In the genomic region with DNA sequence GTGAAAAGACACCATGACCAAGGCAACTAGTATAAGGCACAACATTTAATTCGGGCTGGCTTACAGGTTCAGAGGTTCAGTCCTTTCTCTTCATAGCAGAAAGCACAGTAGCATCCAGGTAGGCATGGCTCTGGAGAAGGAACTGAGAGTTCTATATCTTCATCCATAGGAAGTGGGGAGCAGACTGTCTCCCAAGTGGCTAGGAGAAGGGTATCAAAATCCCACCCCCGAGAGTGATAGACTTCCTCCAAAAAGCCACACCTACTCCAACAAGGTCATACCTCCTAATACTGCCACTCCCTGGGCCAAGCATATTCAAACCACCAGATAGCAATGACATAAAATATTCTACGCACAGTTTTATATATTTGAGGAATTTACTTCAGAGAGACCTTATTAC, we compare ENCODE assay signal across 33 mouse cellular contexts.
"Had no signal": no experiment of that assay in that cellular context is flagged by ENCODE, and none has a peak within 500 bp of the region (broad histone marks: within the 10 kb centered on the region; RNA-seq: fewer than 3 reads in every experiment).

No protein-coding gene starts in this region.

- H3K9me3 ChIP-seq: heart, embryonic 10.5 days; heart, embryonic 13.5 days; heart, embryonic 15.5 days; hindbrain, embryonic 10.5 days; hindbrain, embryonic 12.5 days; hindbrain, embryonic 13.5 days; hindbrain, embryonic 15.5 days; intestine, embryonic 15.5 days; kidney, embryonic 15.5 days had no signal

- DNase-seq: heart, postnatal 10 days; heart, postnatal 14 days; heart, postnatal 36 days; heart, postnatal 4 days; kidney, adult 11 months; kidney, adult 18-20 months; kidney, adult 2 months; kidney, adult 8-10 months; kidney, adult 9 months; kidney, postnatal 10 days; kidney, postnatal 14 days; kidney, postnatal 25 days; kidney, postnatal 36 days; layer of hippocampus, adult 9-11 months; layer of hippocampus, postnatal 36 days had no signal

- ATAC-seq: hindbrain, embryonic 16.5 days; hindbrain, postnatal 0 days; inflammation-experienced regulatory T-cells, adult 6 months; intestine, embryonic 15.5 days; intestine, embryonic 16.5 days; intestine, postnatal 0 days had no signal

- H3K27ac ChIP-seq: heart, embryonic 10.5 days; heart, embryonic 13.5 days; heart, embryonic 15.5 days; hindbrain, embryonic 10.5 days; hindbrain, embryonic 12.5 days; hindbrain, embryonic 13.5 days; hindbrain, embryonic 14.5 days; hindbrain, embryonic 15.5 days; hindbrain, postnatal 0 days; intestine, embryonic 15.5 days; kidney, embryonic 15.5 days; kidney, postnatal 0 days had no signal

- H3K4me3 ChIP-seq: heart, embryonic 10.5 days; heart, embryonic 12.5 days; heart, embryonic 13.5 days; heart, embryonic 15.5 days; hindbrain, embryonic 10.5 days; hindbrain, embryonic 12.5 days; hindbrain, embryonic 13.5 days; hindbrain, embryonic 15.5 days; intestine, embryonic 15.5 days; kidney, embryonic 15.5 days had no signal

- H3K36me3 ChIP-seq: heart, embryonic 10.5 days; heart, embryonic 12.5 days; heart, embryonic 13.5 days; heart, embryonic 15.5 days; hindbrain, embryonic 10.5 days; hindbrain, embryonic 12.5 days; hindbrain, embryonic 13.5 days; hindbrain, embryonic 15.5 days; intestine, embryonic 15.5 days; kidney, embryonic 15.5 days had no signal

- H3K27me3 ChIP-seq: heart, embryonic 12.5 days; heart, embryonic 13.5 days; heart, embryonic 15.5 days; hindbrain, embryonic 12.5 days; hindbrain, embryonic 13.5 days; hindbrain, embryonic 15.5 days; intestine, embryonic 15.5 days; kidney, embryonic 15.5 days had no signal

- H3K4me1 ChIP-seq: heart, embryonic 10.5 days; heart, embryonic 12.5 days; heart, embryonic 13.5 days; heart, embryonic 15.5 days; hindbrain, embryonic 10.5 days; intestine, embryonic 15.5 days had no signal

- H3K4me2 ChIP-seq: heart, embryonic 11.5 days; heart, embryonic 12.5 days; heart, embryonic 13.5 days; heart, embryonic 15.5 days; hindbrain, embryonic 12.5 days; hindbrain, embryonic 13.5 days; hindbrain, embryonic 14.5 days; hindbrain, embryonic 15.5 days; intestine, embryonic 15.5 days; kidney, embryonic 15.5 days had no signal

- H3K9ac ChIP-seq: heart, embryonic 12.5 days; heart, embryonic 13.5 days; heart, embryonic 15.5 days; hindbrain, embryonic 12.5 days; hindbrain, embryonic 13.5 days; hindbrain, embryonic 14.5 days; hindbrain, embryonic 15.5 days; intestine, embryonic 15.5 days; kidney, embryonic 15.5 days had no signal
